ENCODE assay signal across 9 mouse cellular contexts in the genomic region with DNA sequence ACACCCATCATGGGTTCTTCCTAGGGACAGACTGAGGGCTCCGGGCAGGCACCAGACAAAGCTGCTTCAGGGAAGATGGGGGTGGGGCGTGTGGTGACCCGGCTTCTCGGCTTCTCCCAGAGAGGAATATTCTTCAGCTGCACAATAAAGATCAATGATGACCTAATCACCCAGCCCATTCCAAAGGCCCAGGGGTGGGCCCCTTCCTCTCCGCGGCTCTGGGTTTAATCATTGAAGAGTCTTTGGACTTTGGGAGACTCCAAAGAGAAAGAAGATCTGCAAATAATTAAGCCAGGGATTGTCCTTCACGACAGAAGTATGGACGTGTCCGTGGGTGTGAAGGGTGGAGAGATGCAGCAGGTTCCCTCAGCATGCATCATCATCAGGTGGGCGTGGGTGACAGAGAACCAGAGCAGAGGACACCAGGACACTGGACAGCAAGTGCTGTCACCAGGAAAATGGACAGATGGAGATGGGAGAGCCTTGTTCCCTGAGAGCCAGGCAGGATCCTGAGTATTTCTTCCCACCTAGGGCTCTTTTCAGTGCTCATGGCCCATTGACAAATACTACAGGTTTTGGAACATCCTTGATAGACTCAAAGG. TPM values are rescaled to one million over a fixed set of nuclear protein-coding genes. Genes with fewer than 3 reads are reported as not detected.
DNase-seq lines count a peak whose midpoint lies in the region; ATAC-seq lines count a peak whose summit lies in the region.
"Had no signal": no experiment of that assay in that cellular context is flagged by ENCODE, and none has a peak within 500 bp of the region (broad histone marks: within the 10 kb centered on the region; RNA-seq: fewer than 3 reads in every experiment).

No protein-coding gene starts in this region.

- no peaks in the 10 kb centered on the region for H3K27me3 ChIP-seq in midbrain, embryonic 11.5 days (ENCODE audit: control insufficient read depth, insufficient read depth, low read length)
- no peaks in the 10 kb centered on the region for H3K27me3 ChIP-seq in midbrain, embryonic 16.5 days (ENCODE audit: control insufficient read depth, insufficient read depth, low read depth, low read length)
- no peaks in the 10 kb centered on the region for H3K27me3 ChIP-seq in stomach, embryonic 16.5 days (ENCODE audit: control insufficient read depth, insufficient read depth, low read length)

- H3K27ac ChIP-seq in midbrain, embryonic 11.5 days (ENCODE audit: low read depth, low read length), result no peak overlapping the region; the same call in 1 of the 2 replicates
- no peak overlapping the region for H3K27ac ChIP-seq in midbrain, embryonic 16.5 days (ENCODE audit: low read length)
- H3K27ac ChIP-seq in stomach, embryonic 16.5 days (ENCODE audit: low read length), result no peak overlapping the region; the same call in 1 of the 2 replicates

- H3K9me3 ChIP-seq in midbrain, embryonic 11.5 days (ENCODE audit: control insufficient read depth, low read length), result no peaks in the 10 kb centered on the region
- no peaks in the 10 kb centered on the region for H3K9me3 ChIP-seq in midbrain, embryonic 16.5 days (replicated peaks; ENCODE audit: control insufficient read depth, low read length, poor library complexity, severe bottlenecking)
- H3K9me3 ChIP-seq in stomach, embryonic 16.5 days (replicated peaks; ENCODE audit: control insufficient read depth, low read length), result no peaks in the 10 kb centered on the region

- peaks cover 13% of the 10 kb centered on the region for H3K4me1 ChIP-seq in midbrain, embryonic 11.5 days (ENCODE audit: control insufficient read depth, insufficient read depth, low read length)
- H3K4me1 ChIP-seq in midbrain, embryonic 16.5 days (ENCODE audit: control insufficient read depth, insufficient read depth, low read length), result no peaks in the 10 kb centered on the region
- peaks cover 3% of the 10 kb centered on the region; the same call in 1 of the 2 replicates for H3K4me1 ChIP-seq in stomach, embryonic 16.5 days (ENCODE audit: control insufficient read depth, insufficient read depth, low read length)

- DNase-seq in gastrocnemius, adult 18-20 months (ENCODE audit: low spot score), result peak; percentile 34
- no peak for DNase-seq in gastrocnemius, postnatal 36 days
- DNase-seq in midbrain, embryonic 11.5 days (ENCODE audit: low spot score, missing footprints), result peak; percentile 85
- DNase-seq in kidney, postnatal 10 days, result peak; percentile 52
- no peak for DNase-seq in adipocyte (ENCODE audit: low spot score)

- ATAC-seq in midbrain, embryonic 11.5 days (ENCODE audit: low FRiP score), result no peak
- ATAC-seq in midbrain, embryonic 16.5 days, result no peak
- ATAC-seq in stomach, embryonic 16.5 days (ENCODE audit: insufficient read depth, low FRiP score), result 0 out of 2 replicates have a peak, but pooled peaks have one; percentile 34
- no peak for ATAC-seq in monocyte, adult 5-6 weeks (replicated peaks; ENCODE audit: insufficient number of reproducible peaks, low FRiP score, low TSS enrichment, poor library complexity, severe bottlenecking)

- intact Hi-C loops in gastrocnemius, postnatal 36 days (cut with DNase I), result no loop called here

- no peak overlapping the region for H3K4me3 ChIP-seq in midbrain, embryonic 11.5 days (ENCODE audit: low read depth, low read length)
- no peak overlapping the region for H3K4me3 ChIP-seq in midbrain, embryonic 16.5 days (ENCODE audit: low read depth, low read length)
- H3K4me3 ChIP-seq in stomach, embryonic 16.5 days (replicated peaks; ENCODE audit: low read length), result no peak overlapping the region

- peak overlapping the region; percentile 11 for H3K9ac ChIP-seq in midbrain, embryonic 11.5 days (ENCODE audit: low read length)
- H3K9ac ChIP-seq in midbrain, embryonic 16.5 days (ENCODE audit: low read depth, low read length), result no peak overlapping the region
- H3K9ac ChIP-seq in stomach, embryonic 16.5 days (ENCODE audit: low read length), result peak overlapping the region; percentile 8; the same call in 1 of the 2 replicates
- H3K9ac ChIP-seq: lung, embryonic 14.5 days had no signal

- WGBS in midbrain, embryonic 11.5 days, result 29% methylated on average over 10 of the region's 10 CpGs
- WGBS in midbrain, embryonic 16.5 days, result 34% methylated on average over 10 of the region's 10 CpGs
- WGBS in stomach, embryonic 16.5 days, result 39% methylated on average over 10 of the region's 10 CpGs

- no peaks in the 10 kb centered on the region for H3K36me3 ChIP-seq in midbrain, embryonic 11.5 days (ENCODE audit: control insufficient read depth, insufficient read depth, low read length)
- no peaks in the 10 kb centered on the region for H3K36me3 ChIP-seq in midbrain, embryonic 16.5 days (ENCODE audit: control insufficient read depth, insufficient read depth, low read length)
- no peaks in the 10 kb centered on the region for H3K36me3 ChIP-seq in stomach, embryonic 16.5 days (ENCODE audit: control insufficient read depth, insufficient read depth, low read length)

- no peak overlapping the region for H3K4me2 ChIP-seq in midbrain, embryonic 11.5 days
- no peak overlapping the region for H3K4me2 ChIP-seq in midbrain, embryonic 16.5 days (ENCODE audit: low read length)
- H3K4me2 ChIP-seq in stomach, embryonic 16.5 days (ENCODE audit: low read depth, low read length), result no peak overlapping the region
- H3K4me2 ChIP-seq: lung, embryonic 14.5 days had no signal

RNA-seq across cellular contexts. Expression of a gene that starts 28.5 kb away (rescaled TPM):
- 10 to 100 TPM in 1 of 2 experiments, 1 to 10 TPM in 1; 6.2 to 11.5 TPM for total RNA-seq in gastrocnemius, adult 18-20 months (2021)
- total RNA-seq in gastrocnemius, postnatal 36 days (2021), result 1 to 10 TPM; 6.7 to 9.6 TPM
- polyA plus RNA-seq in midbrain, embryonic 11.5 days (2014; fragmentation: Nextera tagmentation; extraction: Ambion mirVana), result 22.3 and 23.9 TPM in 2 replicates
- polyA plus RNA-seq in midbrain, embryonic 16.5 days (2015; fragmentation: Nextera tagmentation; extraction: Ambion mirVana), result 5.3 and 7.4 TPM in 2 replicates
- 5.2 and 5.6 TPM in 2 replicates for polyA plus RNA-seq in stomach, embryonic 16.5 days (2015; fragmentation: Nextera tagmentation; extraction: Ambion mirVana)
- total RNA-seq in monocyte, adult 5-6 weeks (2017), result not detected in 3 replicates

Comparison
In these comparisons a context has a peak if more than half of its experiments do, and no peak if none do; other contexts are left out.
1. DNase-seq: peak in gastrocnemius, adult 18-20 months (single experiment), midbrain, embryonic 11.5 days (single experiment) and kidney, postnatal 10 days (single experiment); none in gastrocnemius, postnatal 36 days (0 of 2) and adipocyte (single experiment).